ENCODE assay signal across 8 mouse cellular contexts in the genomic region with DNA sequence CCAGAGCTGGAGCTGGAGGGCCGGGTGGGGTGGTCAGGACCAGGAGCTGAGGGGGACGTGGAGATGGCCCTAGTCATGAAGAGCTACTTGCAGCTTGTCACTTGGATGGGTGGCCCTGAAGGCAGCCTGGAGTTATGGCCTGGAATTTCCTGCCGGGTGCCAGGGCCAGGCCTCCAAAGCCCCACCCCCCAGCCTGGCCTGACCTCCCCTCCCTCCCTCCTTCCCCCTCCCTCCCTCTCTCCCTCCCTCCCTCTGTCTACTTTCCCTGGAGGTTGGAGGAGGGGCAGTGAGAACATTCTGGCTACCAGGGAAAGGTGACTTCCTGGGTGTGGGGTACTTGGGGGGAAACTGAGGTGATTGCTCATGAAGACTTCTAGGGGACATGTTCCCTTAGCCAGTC. TPM values are rescaled to one million over a fixed set of nuclear protein-coding genes. Genes with fewer than 3 reads are reported as not detected.
A peak's percentile ranks its signal among the peaks of the same experiment; 100 is the strongest.
DNase-seq lines count a peak whose midpoint lies in the region; ATAC-seq lines count a peak whose summit lies in the region.

No protein-coding gene starts in this region.

- peak overlapping the region; percentile 83 for H3K4me2 ChIP-seq in heart, embryonic 13.5 days

- WGBS in heart, embryonic 13.5 days, result 4% methylated on average over 3 of the region's 3 CpGs
- WGBS in midbrain, embryonic 10.5 days, result 12% methylated on average over 3 of the region's 3 CpGs

- peak overlapping the region; percentile 97 for H3K4me3 ChIP-seq in brown adipose tissue, adult 24 weeks (ENCODE audit: insufficient read depth, low read depth, low read length)
- H3K4me3 ChIP-seq in heart, embryonic 13.5 days, result peak overlapping the region; percentile 99
- H3K4me3 ChIP-seq in midbrain, embryonic 10.5 days, result peak overlapping the region; percentile 96

- no peak for ATAC-seq in heart, embryonic 13.5 days (ENCODE audit: extremely low read depth, insufficient number of reproducible peaks, low FRiP score, low TSS enrichment)

- peak overlapping the region; percentile 99 for H3K9ac ChIP-seq in heart, embryonic 13.5 days

- peaks cover 34% of the 10 kb centered on the region for H3K4me1 ChIP-seq in brown adipose tissue, adult 24 weeks (ENCODE audit: control insufficient read depth, insufficient read depth, insufficient read length, low read length)
- peaks cover 81% of the 10 kb centered on the region for H3K4me1 ChIP-seq in heart, embryonic 13.5 days
- H3K4me1 ChIP-seq in midbrain, embryonic 10.5 days, result peaks cover 97% of the 10 kb centered on the region

- peak; percentile 48 for DNase-seq in gastrocnemius, postnatal 10 days
- DNase-seq in gastrocnemius, adult 18-20 months (ENCODE audit: low spot score), result no peak
- peak; percentile 87 for DNase-seq in kidney, postnatal 14 days
- no peak for DNase-seq in midbrain, embryonic 10.5 days (ENCODE audit: low spot score)
- no peak for DNase-seq in thymus, postnatal 10 days (ENCODE audit: low spot score in 2 of 2)
- DNase-seq in left cerebral cortex, adult 8-10 months (ENCODE audit: low spot score in 2 of 2), result no peak

- H3K27ac ChIP-seq in brown adipose tissue, adult 24 weeks (replicated peaks; ENCODE audit: low read depth, low read length), result peak overlapping the region; percentile 96
- H3K27ac ChIP-seq in heart, embryonic 13.5 days (replicated peaks), result peak overlapping the region; percentile 91
- H3K27ac ChIP-seq in midbrain, embryonic 10.5 days (replicated peaks), result peak overlapping the region; percentile 77

- H3K9me3 ChIP-seq in heart, embryonic 13.5 days, result no peaks in the 10 kb centered on the region
- H3K9me3 ChIP-seq in midbrain, embryonic 10.5 days (replicated peaks), result no peaks in the 10 kb centered on the region

- peaks cover under 1% of the 10 kb centered on the region; the same call in 1 of the 2 replicates for H3K36me3 ChIP-seq in heart, embryonic 13.5 days
- no peaks in the 10 kb centered on the region for H3K36me3 ChIP-seq in midbrain, embryonic 10.5 days

- no peaks in the 10 kb centered on the region for H3K27me3 ChIP-seq in heart, embryonic 13.5 days (replicated peaks)
- H3K27me3 ChIP-seq in midbrain, embryonic 10.5 days (ENCODE audit: low read depth, poor library complexity, severe bottlenecking), result 0 out of 2 replicates have a peak, but pooled peaks cover 11% of the 10 kb centered on the region

RNA-seq across cellular contexts. Expression of a gene that starts 3.7 kb away (rescaled TPM):
- 10 to 100 TPM; 65.4 to 77.6 TPM for total RNA-seq in gastrocnemius, postnatal 10 days (2021)
- total RNA-seq in gastrocnemius, adult 18-20 months (2021), result 10 to 100 TPM; 36.0 to 36.6 TPM
- 19.2 and 24.4 TPM in 2 replicates for polyA plus RNA-seq in brown adipose tissue, adult 24 weeks (2012; ENCODE audit: insufficient read depth, insufficient read length, missing spikeins)
- 7.3 and 9.4 TPM in 2 replicates for polyA plus RNA-seq in heart, embryonic 13.5 days (2015; fragmentation: Nextera tagmentation; extraction: Ambion mirVana)
- 3.9 and 4.7 TPM in 2 replicates for polyA plus RNA-seq in midbrain, embryonic 10.5 days (2016; fragmentation: Nextera tagmentation; extraction: Ambion mirVana)
- total RNA-seq in left cerebral cortex, adult 8-10 months (2022), result 10 to 100 TPM; 60.4 to 67.8 (median 61.9) TPM

RNA-seq across cellular contexts. Expression of a gene that starts 31.6 kb away (rescaled TPM):
- total RNA-seq in gastrocnemius, postnatal 10 days (2021), result under 1 TPM; 0.38 to 0.65 TPM
- total RNA-seq in gastrocnemius, adult 18-20 months (2021), result under 1 TPM; 0.43 to 0.83 TPM
- polyA plus RNA-seq in brown adipose tissue, adult 24 weeks (2012; ENCODE audit: insufficient read depth, insufficient read length, missing spikeins), result not detected in 2 replicates
- polyA plus RNA-seq in heart, embryonic 13.5 days (2015; fragmentation: Nextera tagmentation; extraction: Ambion mirVana), result not detected in 2 replicates
- not detected in 2 replicates for polyA plus RNA-seq in midbrain, embryonic 10.5 days (2016; fragmentation: Nextera tagmentation; extraction: Ambion mirVana)
- not detected for total RNA-seq in left cerebral cortex, adult 8-10 months (2022)

RNA-seq across cellular contexts. Expression of a gene that starts 45.4 kb away (rescaled TPM):
- not detected for total RNA-seq in gastrocnemius, postnatal 10 days (2021)
- total RNA-seq in gastrocnemius, adult 18-20 months (2021), result not detected
- not detected in 2 replicates for polyA plus RNA-seq in brown adipose tissue, adult 24 weeks (2012; ENCODE audit: insufficient read depth, insufficient read length, missing spikeins)
- polyA plus RNA-seq in heart, embryonic 13.5 days (2015; fragmentation: Nextera tagmentation; extraction: Ambion mirVana), result not detected in 2 replicates
- not detected in 2 replicates for polyA plus RNA-seq in midbrain, embryonic 10.5 days (2016; fragmentation: Nextera tagmentation; extraction: Ambion mirVana)
- total RNA-seq in left cerebral cortex, adult 8-10 months (2022), result not detected

Comparison
In these comparisons a context has a peak if more than half of its experiments do, and no peak if none do; other contexts are left out.
1. DNase-seq: peak in gastrocnemius, postnatal 10 days (single experiment) and kidney, postnatal 14 days (single experiment); none in gastrocnemius, adult 18-20 months (single experiment), midbrain, embryonic 10.5 days (single experiment), thymus, postnatal 10 days (0 of 2) and left cerebral cortex, adult 8-10 months (0 of 2).
2. Peak in every context shown above with its lines, with median percentiles within 50 percentile points of each other: H3K27ac ChIP-seq and H3K4me3 ChIP-seq.